ENCODE assay signal across 28 mouse cellular contexts in the genomic region with DNA sequence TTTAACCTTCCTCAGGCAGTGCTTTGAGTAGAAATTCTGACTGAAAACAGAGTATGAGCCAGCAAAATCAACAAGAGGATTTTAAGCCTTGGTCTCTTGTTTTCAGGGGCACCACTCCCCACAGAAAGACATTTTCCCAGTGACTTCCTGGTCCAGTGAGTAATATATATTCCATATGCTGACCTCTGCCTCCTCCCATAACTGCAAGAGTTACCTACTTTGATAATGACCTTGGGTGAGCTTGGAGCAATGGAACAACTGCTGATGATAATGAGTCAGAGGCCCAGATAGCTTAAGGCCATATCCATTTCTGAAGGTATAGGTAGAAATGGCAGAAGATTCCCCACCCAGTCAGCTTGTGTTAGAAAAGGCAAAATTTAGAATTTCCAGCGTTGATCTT. TPM values are rescaled to one million over a fixed set of nuclear protein-coding genes. Genes with fewer than 3 reads are reported as not detected.
DNase-seq lines count a peak whose midpoint lies in the region; ATAC-seq and TF ChIP-seq lines count a peak whose summit lies in the region.
"Had no signal": no experiment of that assay in that cellular context is flagged by ENCODE, and none has a peak within 500 bp of the region (broad histone marks: within the 10 kb centered on the region; RNA-seq: fewer than 3 reads in every experiment).

No protein-coding gene starts in this region.

- ATAC-seq in intestine, postnatal 0 days: peak; percentile 74
- ATAC-seq in stomach, embryonic 15.5 days (ENCODE audit: insufficient read depth, low FRiP score, low read depth): 0 out of 2 replicates have a peak, but pooled peaks have one; percentile 14
- ATAC-seq in stomach, postnatal 0 days (ENCODE audit: low FRiP score, low TSS enrichment): peak; percentile 78
- ATAC-seq in liver, embryonic 12.5 days: no peak
- ATAC-seq in midbrain, embryonic 15.5 days (replicated peaks): no peak
- ATAC-seq: CD4-positive, CD25-positive, alpha-beta regulatory T cell, adult 4 months; forebrain, embryonic 14.5 days had no signal

- no peak overlapping the region for H3K4me3 ChIP-seq in heart, embryonic 10.5 days
- H3K4me3 ChIP-seq in intestine, postnatal 0 days (ENCODE audit: low read depth, low read length): no peak overlapping the region
- H3K4me3 ChIP-seq in stomach, embryonic 15.5 days (replicated peaks): no peak overlapping the region
- no peak overlapping the region for H3K4me3 ChIP-seq in stomach, postnatal 0 days (ENCODE audit: low read depth, low read length)
- no peak overlapping the region for H3K4me3 ChIP-seq in liver, embryonic 12.5 days
- no peak overlapping the region for H3K4me3 ChIP-seq in midbrain, embryonic 15.5 days
- H3K4me3 ChIP-seq: embryonic facial prominence, embryonic 13.5 days; embryonic facial prominence, embryonic 15.5 days; erythroblast, embryonic 14.5 days; forebrain, embryonic 10.5 days; forebrain, embryonic 12.5 days had no signal

- no peak overlapping the region for H3K27ac ChIP-seq in heart, embryonic 10.5 days
- H3K27ac ChIP-seq in intestine, postnatal 0 days (ENCODE audit: low read depth, low read length): peak overlapping the region; percentile 70
- peak overlapping the region; percentile 12; the same call in 1 of the 2 replicates for H3K27ac ChIP-seq in stomach, embryonic 15.5 days
- peak overlapping the region; percentile 56 for H3K27ac ChIP-seq in stomach, postnatal 0 days (replicated peaks)
- H3K27ac ChIP-seq in liver, embryonic 12.5 days: no peak overlapping the region
- no peak overlapping the region for H3K27ac ChIP-seq in midbrain, embryonic 15.5 days
- H3K27ac ChIP-seq: embryonic facial prominence, embryonic 13.5 days; embryonic facial prominence, embryonic 15.5 days; forebrain, embryonic 10.5 days; forebrain, embryonic 12.5 days had no signal

- no peaks in the 10 kb centered on the region for H3K9me3 ChIP-seq in heart, embryonic 10.5 days
- H3K9me3 ChIP-seq in intestine, postnatal 0 days (ENCODE audit: control insufficient read depth): no peaks in the 10 kb centered on the region
- H3K9me3 ChIP-seq in stomach, embryonic 15.5 days: no peaks in the 10 kb centered on the region
- no peaks in the 10 kb centered on the region for H3K9me3 ChIP-seq in stomach, postnatal 0 days (ENCODE audit: control insufficient read depth, low read length)
- H3K9me3 ChIP-seq in liver, embryonic 12.5 days (replicated peaks): no peaks in the 10 kb centered on the region
- H3K9me3 ChIP-seq in midbrain, embryonic 15.5 days: no peaks in the 10 kb centered on the region
- H3K9me3 ChIP-seq: embryonic facial prominence, embryonic 13.5 days; embryonic facial prominence, embryonic 15.5 days; forebrain, embryonic 10.5 days; forebrain, embryonic 12.5 days; G1E had no signal

- no peak overlapping the region for H3K4me2 ChIP-seq in intestine, postnatal 0 days (replicated peaks; ENCODE audit: low read depth)
- H3K4me2 ChIP-seq in stomach, embryonic 15.5 days: no peak overlapping the region
- no peak overlapping the region for H3K4me2 ChIP-seq in stomach, postnatal 0 days (replicated peaks; ENCODE audit: low read depth)
- H3K4me2 ChIP-seq in liver, embryonic 12.5 days: no peak overlapping the region
- no peak overlapping the region for H3K4me2 ChIP-seq in midbrain, embryonic 15.5 days
- H3K4me2 ChIP-seq: embryonic facial prominence, embryonic 13.5 days; embryonic facial prominence, embryonic 15.5 days; forebrain, embryonic 12.5 days had no signal

- 77% methylated on average over 1 of the region's 1 CpGs for WGBS in heart, embryonic 10.5 days
- 86% methylated on average over 1 of the region's 1 CpGs for WGBS in intestine, postnatal 0 days
- WGBS in stomach, embryonic 15.5 days: 68% methylated on average over 1 of the region's 1 CpGs
- 81% methylated on average over 1 of the region's 1 CpGs for WGBS in stomach, postnatal 0 days
- 56% methylated on average over 1 of the region's 1 CpGs for WGBS in liver, embryonic 12.5 days (ENCODE audit: insufficient replicate concordance)
- WGBS in midbrain, embryonic 15.5 days: 85% methylated on average over 1 of the region's 1 CpGs

- peaks cover 4% of the 10 kb centered on the region; the same call in 1 of the 2 replicates for H3K27me3 ChIP-seq in heart, embryonic 10.5 days (ENCODE audit: insufficient read depth, poor library complexity, severe bottlenecking)
- no peaks in the 10 kb centered on the region for H3K27me3 ChIP-seq in intestine, postnatal 0 days (replicated peaks; ENCODE audit: control insufficient read depth, insufficient read depth, low read length)
- H3K27me3 ChIP-seq in stomach, embryonic 15.5 days (replicated peaks): no peaks in the 10 kb centered on the region
- H3K27me3 ChIP-seq in stomach, postnatal 0 days (ENCODE audit: control insufficient read depth, insufficient read depth, low read length): no peaks in the 10 kb centered on the region
- H3K27me3 ChIP-seq in liver, embryonic 12.5 days (replicated peaks): no peaks in the 10 kb centered on the region
- 0 out of 2 replicates have a peak, but pooled peaks cover 3% of the 10 kb centered on the region for H3K27me3 ChIP-seq in midbrain, embryonic 15.5 days (replicated peaks)
- H3K27me3 ChIP-seq: CH12.LX; embryonic facial prominence, embryonic 13.5 days; embryonic facial prominence, embryonic 15.5 days had no signal

- TF ChIP-seq CTCF in intestine, postnatal 0 days (IDR thresholded peaks at IDR 0.05; ENCODE audit: low read depth): no peak
- no peak for TF ChIP-seq CTCF in stomach, postnatal 0 days (IDR thresholded peaks at IDR 0.05; ENCODE audit: low read depth)

- H3K9ac ChIP-seq in intestine, postnatal 0 days (ENCODE audit: low read depth, low read length): no peak overlapping the region
- H3K9ac ChIP-seq in stomach, embryonic 15.5 days: no peak overlapping the region
- no peak overlapping the region for H3K9ac ChIP-seq in stomach, postnatal 0 days (ENCODE audit: low read length)
- no peak overlapping the region for H3K9ac ChIP-seq in liver, embryonic 12.5 days
- H3K9ac ChIP-seq in midbrain, embryonic 15.5 days: no peak overlapping the region
- H3K9ac ChIP-seq: embryonic facial prominence, embryonic 13.5 days; embryonic facial prominence, embryonic 15.5 days; forebrain, embryonic 12.5 days had no signal

- peaks cover 11% of the 10 kb centered on the region; the same call in 1 of the 2 replicates for H3K4me1 ChIP-seq in heart, embryonic 10.5 days
- H3K4me1 ChIP-seq in intestine, postnatal 0 days (replicated peaks; ENCODE audit: control insufficient read depth, insufficient read depth, low read length): 0 out of 2 replicates have a peak, but pooled peaks cover 7% of the 10 kb centered on the region
- peaks cover 10% of the 10 kb centered on the region; the same call in 1 of the 2 replicates for H3K4me1 ChIP-seq in stomach, embryonic 15.5 days
- no peaks in the 10 kb centered on the region for H3K4me1 ChIP-seq in stomach, postnatal 0 days (replicated peaks; ENCODE audit: control insufficient read depth, insufficient read depth)
- no peaks in the 10 kb centered on the region for H3K4me1 ChIP-seq in liver, embryonic 12.5 days
- H3K4me1 ChIP-seq in midbrain, embryonic 15.5 days: no peaks in the 10 kb centered on the region
- H3K4me1 ChIP-seq: forebrain, embryonic 12.5 days had no signal

- H3K36me3 ChIP-seq in heart, embryonic 10.5 days: no peaks in the 10 kb centered on the region
- H3K36me3 ChIP-seq in intestine, postnatal 0 days (ENCODE audit: control insufficient read depth, insufficient read depth): no peaks in the 10 kb centered on the region
- H3K36me3 ChIP-seq in stomach, embryonic 15.5 days: no peaks in the 10 kb centered on the region
- H3K36me3 ChIP-seq in stomach, postnatal 0 days (ENCODE audit: control insufficient read depth, insufficient read depth, low read length): no peaks in the 10 kb centered on the region
- no peaks in the 10 kb centered on the region for H3K36me3 ChIP-seq in liver, embryonic 12.5 days
- no peaks in the 10 kb centered on the region for H3K36me3 ChIP-seq in midbrain, embryonic 15.5 days (replicated peaks)
- H3K36me3 ChIP-seq: embryonic facial prominence, embryonic 13.5 days; embryonic facial prominence, embryonic 15.5 days; forebrain, embryonic 10.5 days; forebrain, embryonic 12.5 days; G1E had no signal

- peak; percentile 43 for DNase-seq in heart, adult 11 months
- no peak for DNase-seq in heart, embryonic 10.5 days (ENCODE audit: low spot score)
- DNase-seq in stomach, postnatal 0 days (ENCODE audit: low spot score): no peak
- no peak for DNase-seq in thymus, postnatal 25 days
- DNase-seq: adrenal gland, adult 2 months; adrenal gland, postnatal 10 days; adrenal gland, postnatal 25 days; B cell, adult 2 months; cerebellum, adult 11 months; cerebellum, adult 18-20 months; cerebellum, adult 8-10 months; cerebellum, adult 9-11 months; cerebellum, postnatal 14 days; cerebellum, postnatal 36 days; embryo, embryonic 11 days had no signal

- TF ChIP-seq EP300 in stomach, postnatal 0 days (optimal IDR thresholded peaks at IDR 0.05): no peak

RNA-seq across cellular contexts. Expression of a gene that starts 43.1 kb away (rescaled TPM):
- polyA plus RNA-seq in heart, embryonic 10.5 days (2016; fragmentation: Nextera tagmentation; extraction: Ambion mirVana): 0.11 and 0.65 TPM in 2 replicates
- 23.0 and 25.9 TPM in 2 replicates for polyA plus RNA-seq in intestine, postnatal 0 days (2015; fragmentation: Nextera tagmentation; extraction: Ambion mirVana)
- polyA plus RNA-seq in stomach, embryonic 15.5 days (2015; fragmentation: Nextera tagmentation; extraction: Ambion mirVana): 19.5 and 22.5 TPM in 2 replicates
- 20.3 and 20.5 TPM in 2 replicates for polyA plus RNA-seq in stomach, postnatal 0 days (2015; fragmentation: Nextera tagmentation; extraction: Ambion mirVana)
- 0.13 and 0.32 TPM in 2 replicates for polyA plus RNA-seq in liver, embryonic 12.5 days (2016; fragmentation: Nextera tagmentation; extraction: Ambion mirVana)
- polyA plus RNA-seq in midbrain, embryonic 15.5 days (2015; fragmentation: Nextera tagmentation; extraction: Ambion mirVana): 1.2 and 1.4 TPM in 2 replicates
- polyA plus RNA-seq: erythroblast, embryonic 14.5 days; G1E had no signal

Comparison
In these comparisons a context has a peak if more than half of its experiments do, and no peak if none do; other contexts are left out.
1. H3K27ac ChIP-seq: peak in intestine, postnatal 0 days (single experiment), stomach, embryonic 15.5 days (single experiment) and stomach, postnatal 0 days (single experiment); none in heart, embryonic 10.5 days (single experiment), liver, embryonic 12.5 days (single experiment) and midbrain, embryonic 15.5 days (single experiment).
2. ATAC-seq: peak in intestine, postnatal 0 days (single experiment), stomach, embryonic 15.5 days (single experiment) and stomach, postnatal 0 days (single experiment); none in liver, embryonic 12.5 days (single experiment) and midbrain, embryonic 15.5 days (single experiment).